Mouse (Mus musculus) heart, postnatal 0 days (tissue): Measurements from ENCODE around the gene 2300009A05Rik. TPM values are rescaled to one million over a fixed set of nuclear protein-coding genes. Genes with fewer than 3 reads are reported as not detected.

Source experiments
- ATAC-seq: fragments of 200-750 bp; cut with Nextera tagmentation; 2 replicates; pipeline ENCODE4 v1.8.0; 2017; ENCODE audit warnings: low read depth, moderate number of reproducible peaks, moderate library complexity; ENCODE audit not compliant: insufficient read depth
- DNase-seq: peaks from one replicate; pipeline ENCODE4 v3.0.0-alpha.2; 2016; ENCODE audit warnings: low spot score
- H3K27ac ChIP-seq: fragments of 300-500 bp; sonication (generic); 2 replicates; pipeline ENCODE4 v1.5.1; 2014; ENCODE audit warnings: low read depth, mild to moderate bottlenecking
- H3K27me3 ChIP-seq: fragments of 300-500 bp; sonication (generic); 2 replicates; pipeline ENCODE4 v1.6.1; 2014; ENCODE audit warnings: low read length, mixed read lengths; ENCODE audit not compliant: control insufficient read depth, insufficient read depth
- H3K36me3 ChIP-seq: fragments of 300-500 bp; sonication (generic); replicated peaks from 2 replicates; pipeline ENCODE4 v1.6.1; 2014; ENCODE audit warnings: low read length, mixed read lengths; ENCODE audit not compliant: control insufficient read depth, insufficient read depth
- H3K4me1 ChIP-seq: fragments of 300-500 bp; sonication (generic); 2 replicates; pipeline ENCODE4 v1.6.1; 2014; ENCODE audit warnings: antibody characterized with exemption; ENCODE audit not compliant: control insufficient read depth, insufficient read depth
- H3K4me2 ChIP-seq: fragments of 300-500 bp; sonication (generic); 2 replicates; pipeline ENCODE4 v1.6.1; 2014; ENCODE audit warnings: low read depth, mild to moderate bottlenecking, low read length, moderate library complexity
- H3K4me3 ChIP-seq: fragments of 300-500 bp; sonication (generic); 2 replicates; pipeline ENCODE4 v1.5.1; 2014; ENCODE audit warnings: low read depth, low read length
- H3K9ac ChIP-seq: fragments of 300-500 bp; sonication (generic); replicated peaks from 2 replicates; pipeline ENCODE4 v1.6.1; 2014; ENCODE audit warnings: low read depth, low read length, mixed read lengths
- H3K9me3 ChIP-seq: fragments of 300-500 bp; sonication (generic); replicated peaks from 2 replicates; pipeline ENCODE4 v1.6.1; 2016; ENCODE audit warnings: low read length; ENCODE audit not compliant: control insufficient read depth
- CTCF ChIP-seq: IDR thresholded peaks from 2 replicates; pipeline ENCODE4 v1.5.1; 2016; ENCODE audit warnings: antibody characterized with exemption, control low read depth, low read depth
- EP300 ChIP-seq: IDR thresholded peaks from 2 replicates; pipeline ENCODE4 v1.6.1; 2016; ENCODE audit warnings: antibody characterized with exemption, low read depth
- WGBS: fragments of 180-500 bp; shearing (Covaris S2); extraction: QIAGEN DNeasy Blood & Tissue Kit; methylation state at CpG from one replicate; pipeline ENCODE4 v1.1.7; 2014; 5-methylcytosine and 5-hydroxymethylcytosine counted together
- polyA plus RNA-seq: library from polyadenylated mRNA; unstranded; fragments of >200 nt; fragmentation: Nextera tagmentation; extraction: Ambion mirVana; gene quantifications from 2 replicates; pipeline ENCODE4 v1.2.1, GENCODE M21; 2015
- total RNA-seq: library from RNA; depleted of rRNA; stranded (reverse); fragments of >200 nt; gene quantifications from 2 replicates; pipeline ENCODE4 v1.2.3, GENCODE M21; 2014; ENCODE audit warnings: low replicate concordance; rRNA removed

Gene 2300009A05Rik
- total and polyA plus RNA-seq, 2 experiments from 2014 or later = 96.4 to 201 TPM

DNA sequence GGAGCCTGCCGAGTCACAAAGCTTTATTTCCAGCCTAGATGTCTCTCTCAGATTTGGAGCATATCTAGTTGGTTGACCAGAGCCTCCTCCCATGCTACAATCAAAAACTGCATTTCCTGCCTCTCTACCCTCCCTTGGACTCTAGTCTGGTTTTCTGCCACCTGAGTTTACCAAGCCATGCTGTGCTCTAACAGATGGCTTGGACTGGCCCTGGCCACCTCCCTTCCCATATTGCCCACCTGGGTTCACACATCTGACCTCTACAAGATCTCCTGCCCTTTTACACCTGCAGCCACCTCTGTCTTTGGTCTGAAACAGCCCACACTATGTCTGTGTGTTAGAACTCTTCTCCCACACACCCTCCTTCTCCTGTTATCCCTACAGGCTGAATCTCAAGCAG, 50.9 kb downstream of the 2300009A05Rik start:
- 59% methylated on average over 1 of the region's 1 CpGs for WGBS
- Histone ChIP-seq H3K4me2 (no peak overlapping the region), H3K27ac (no peak overlapping the region), H3K27me3 (no peaks in the 10 kb centered on the region), H3K36me3 (no peaks in the 10 kb centered on the region), H3K4me3 (no peak overlapping the region), H3K9ac (no peak overlapping the region), H3K9me3 (no peaks in the 10 kb centered on the region), H3K4me1 (peaks cover 20% of the 10 kb centered on the region)
- ATAC-seq = no peak
- no peak for DNase-seq
- TF ChIP-seq CTCF (no peak), EP300 (no peak)

DNA sequence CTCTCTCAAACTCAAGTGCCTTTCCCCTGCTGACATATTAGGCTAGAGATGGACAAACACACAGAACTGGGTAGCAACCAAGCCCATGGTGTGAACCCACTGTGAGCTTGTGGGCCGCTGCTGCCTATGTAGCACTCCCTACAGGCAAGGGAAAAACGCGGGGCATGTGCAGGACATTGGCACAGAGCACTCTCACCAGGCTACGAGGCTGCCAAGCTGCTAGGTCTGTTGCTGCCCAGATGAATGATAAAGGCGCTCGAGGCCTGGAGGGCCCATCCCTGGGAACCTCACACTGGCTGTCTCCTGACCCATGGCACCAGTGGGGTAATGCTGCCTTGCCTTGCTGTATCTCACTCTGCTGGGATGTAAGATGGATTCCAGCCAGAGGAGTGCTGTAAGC, 53.0 kb downstream of the 2300009A05Rik start:
- peaks cover 20% of the 10 kb centered on the region for H3K4me1 ChIP-seq
- TF ChIP-seq CTCF (no peak), EP300 (no peak)
- H3K4me2 ChIP-seq = no peak overlapping the region
- no peaks in the 10 kb centered on the region for H3K9me3 ChIP-seq
- H3K9ac ChIP-seq = no peak overlapping the region
- WGBS = 58% methylated on average over 6 of the region's 6 CpGs
- no peak for DNase-seq
- H3K4me3 ChIP-seq = no peak overlapping the region
- 0 out of 2 replicates have a peak, but pooled peaks have one; percentile 30 for ATAC-seq
- H3K27me3 ChIP-seq = no peaks in the 10 kb centered on the region
- no peak overlapping the region for H3K27ac ChIP-seq
- 0 out of 2 replicates have a peak, but pooled peaks cover 4% of the 10 kb centered on the region for H3K36me3 ChIP-seq

Other genes starting within 250 kb of the 2300009A05Rik start
- gene Map2k5, start 21.3 kb downstream of the 2300009A05Rik start, total RNA-seq = 30.0 and 33.9 TPM in 2 replicates
- 22.6 and 22.9 TPM in 2 replicates for gene Map2k5, start 21.3 kb downstream of the 2300009A05Rik start, polyA plus RNA-seq
- not detected in 2 replicates for gene Iqch, start 203.2 kb upstream of the 2300009A05Rik start, total RNA-seq
- gene Iqch, start 203.2 kb upstream of the 2300009A05Rik start, polyA plus RNA-seq = 0.03 and 0.04 TPM in 2 replicates
- gene Aagab, start 203.4 kb upstream of the 2300009A05Rik start, total RNA-seq = 12.9 and 17.9 TPM in 2 replicates
- 23.3 and 23.5 TPM in 2 replicates for gene Aagab, start 203.4 kb upstream of the 2300009A05Rik start, polyA plus RNA-seq